Mouse (Mus musculus) stomach, embryonic 15.5 days (tissue): ENCODE results near the gene Pkp3. TPM values are rescaled to one million over a fixed set of nuclear protein-coding genes. Genes with fewer than 3 reads are reported as not detected.
A peak's percentile ranks its signal among the peaks of the same experiment; 100 is the strongest.

Experiments used
- ATAC-seq: fragments of 200-750 bp; cut with Nextera tagmentation; 2 replicates; pipeline ENCODE4 v1.8.0; 2017; ENCODE audit warnings: low read depth, moderate number of reproducible peaks, moderate TSS enrichment; ENCODE audit not compliant: insufficient read depth, low FRiP score
- H3K27ac ChIP-seq: fragments of 300-500 bp; sonication (generic); 2 replicates; pipeline ENCODE4 v1.5.1; 2015; ENCODE audit warnings: mild to moderate bottlenecking, inconsistent platforms
- H3K27me3 ChIP-seq: fragments of 300-500 bp; sonication (generic); replicated peaks from 2 replicates; pipeline ENCODE4 v1.6.1; 2015; ENCODE audit warnings: inconsistent platforms
- H3K36me3 ChIP-seq: fragments of 300-500 bp; sonication (generic); 2 replicates; pipeline ENCODE4 v1.6.1; 2015; ENCODE audit warnings: inconsistent platforms
- H3K4me1 ChIP-seq: fragments of 300-500 bp; sonication (generic); 2 replicates; pipeline ENCODE4 v1.6.1; 2015; ENCODE audit warnings: inconsistent platforms
- H3K4me2 ChIP-seq: fragments of 300-500 bp; sonication (generic); 2 replicates; pipeline ENCODE4 v1.6.1; 2015; ENCODE audit warnings: mild to moderate bottlenecking, inconsistent platforms
- H3K4me3 ChIP-seq: fragments of 300-500 bp; sonication (generic); replicated peaks from 2 replicates; pipeline ENCODE4 v1.5.1; 2015; ENCODE audit warnings: inconsistent platforms
- H3K9ac ChIP-seq: fragments of 300-500 bp; sonication (generic); 2 replicates; pipeline ENCODE4 v1.6.1; 2015; ENCODE audit warnings: inconsistent platforms
- H3K9me3 ChIP-seq: fragments of 300-500 bp; sonication (generic); 2 replicates; pipeline ENCODE4 v1.6.1; 2016; ENCODE audit warnings: inconsistent platforms
- WGBS: fragments of 180-500 bp; shearing (Covaris S2); methylation state at CpG from one replicate; pipeline ENCODE4 v1.1.7; 2015; 5-methylcytosine and 5-hydroxymethylcytosine counted together
- polyA plus RNA-seq: library from polyadenylated mRNA; unstranded; fragments of >200 nt; fragmentation: Nextera tagmentation; extraction: Ambion mirVana; gene quantifications from 2 replicates; pipeline ENCODE4 v1.2.1, GENCODE M21; 2015

Gene Pkp3
- polyA plus RNA-seq, 1 experiment from 2014 or later: 47.2 TPM

- H3K4me2 ChIP-seq: peak overlapping the region; percentile 48; the same call in 1 of the 2 replicates
- no peaks in the 10 kb centered on the region for H3K9me3 ChIP-seq
- H3K27ac ChIP-seq: peak overlapping the region; percentile 86
- peak overlapping the region; percentile 43; the same call in 1 of the 2 replicates for H3K4me3 ChIP-seq
- ATAC-seq: no peak
- no peaks in the 10 kb centered on the region; the same call in 1 of the 2 replicates for H3K36me3 ChIP-seq
- WGBS: 79% methylated on average over 4 of the region's 4 CpGs
- H3K4me1 ChIP-seq: no peaks in the 10 kb centered on the region
- no peaks in the 10 kb centered on the region for H3K27me3 ChIP-seq
- no peak overlapping the region for H3K9ac ChIP-seq
Observed at GRCm38 (mm10) chr7:141078876-141079275, 858 bp downstream of the Pkp3 start.

- Histone ChIP-seq H3K4me1 (no peaks in the 10 kb centered on the region), H3K27me3 (no peaks in the 10 kb centered on the region), H3K9ac (peak overlapping the region; percentile 48), H3K4me2 (peak overlapping the region; percentile 48), H3K36me3 (no peaks in the 10 kb centered on the region; the same call in 1 of the 2 replicates), H3K27ac (peak overlapping the region; percentile 86), H3K9me3 (no peaks in the 10 kb centered on the region), H3K4me3 (peak overlapping the region; percentile 43)
- peak; percentile 75 for ATAC-seq
- WGBS: 24% methylated on average over 33 of the region's 34 CpGs
Observed at GRCm38 (mm10) chr7:141079481-141080449, 1.7 kb downstream of the Pkp3 start.

DNA sequence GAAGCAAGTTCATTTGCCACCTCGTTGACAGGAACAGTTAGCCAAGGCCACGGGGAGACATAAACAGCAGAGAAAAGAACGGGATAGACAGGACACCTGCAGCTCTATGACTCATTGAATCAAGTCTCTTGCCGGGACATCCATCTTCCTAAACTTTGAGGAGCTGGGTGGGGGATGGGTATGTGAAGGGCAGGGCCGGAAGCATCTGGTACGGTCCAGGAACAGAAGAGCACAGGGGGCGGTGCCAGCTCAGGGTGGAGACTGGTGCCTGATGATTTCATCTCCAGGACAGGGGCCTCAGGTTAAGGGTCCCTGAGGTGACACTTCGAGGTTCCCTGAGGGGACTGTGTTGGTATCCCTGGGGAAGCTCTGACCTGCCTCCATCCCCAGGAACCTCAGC lies 9.9 kb downstream of the Pkp3 start:
- no peak overlapping the region for H3K4me3 ChIP-seq
- H3K27me3 ChIP-seq: peaks cover 14% of the 10 kb centered on the region; the same call in 1 of the 2 replicates
- no peaks in the 10 kb centered on the region for H3K9me3 ChIP-seq
- no peak overlapping the region for H3K27ac ChIP-seq
- 26% methylated on average over 8 of the region's 8 CpGs for WGBS
- H3K4me1 ChIP-seq: peaks cover 18% of the 10 kb centered on the region; the same call in 1 of the 2 replicates
- no peak overlapping the region for H3K9ac ChIP-seq
- ATAC-seq: no peak
- H3K36me3 ChIP-seq: no peaks in the 10 kb centered on the region; the same call in 1 of the 2 replicates
- 0 out of 2 replicates have a peak overlapping the region, but pooled peaks have one; percentile 16 for H3K4me2 ChIP-seq

DNA sequence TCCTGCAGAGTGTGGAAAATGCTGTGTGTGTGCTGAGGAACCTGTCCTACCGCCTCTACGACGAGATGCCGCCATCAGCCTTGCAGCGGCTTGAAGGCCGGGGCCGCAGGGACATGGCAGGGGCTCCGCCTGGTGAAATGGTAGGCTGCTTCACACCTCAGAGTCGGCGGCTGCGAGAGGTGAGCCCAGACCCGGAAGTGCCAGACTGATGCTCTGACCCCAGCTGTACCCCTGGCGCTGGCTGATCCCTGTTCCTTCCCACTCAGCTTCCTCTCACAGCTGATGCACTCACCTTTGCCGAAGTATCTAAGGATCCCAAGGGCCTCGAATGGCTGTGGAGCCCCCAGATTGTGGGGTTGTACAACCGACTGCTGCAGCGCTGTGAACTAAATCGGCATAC lies 10.5 kb downstream of the Pkp3 start:
- Histone ChIP-seq H3K4me1 (peaks cover 19% of the 10 kb centered on the region; the same call in 1 of the 2 replicates), H3K9ac (no peak overlapping the region), H3K27me3 (peaks cover 14% of the 10 kb centered on the region; the same call in 1 of the 2 replicates), H3K4me2 (peak overlapping the region; percentile 16), H3K4me3 (no peak overlapping the region), H3K27ac (no peak overlapping the region), H3K9me3 (no peaks in the 10 kb centered on the region), H3K36me3 (no peaks in the 10 kb centered on the region)
- no peak for ATAC-seq
- 15% methylated on average over 18 of the region's 18 CpGs for WGBS

DNA sequence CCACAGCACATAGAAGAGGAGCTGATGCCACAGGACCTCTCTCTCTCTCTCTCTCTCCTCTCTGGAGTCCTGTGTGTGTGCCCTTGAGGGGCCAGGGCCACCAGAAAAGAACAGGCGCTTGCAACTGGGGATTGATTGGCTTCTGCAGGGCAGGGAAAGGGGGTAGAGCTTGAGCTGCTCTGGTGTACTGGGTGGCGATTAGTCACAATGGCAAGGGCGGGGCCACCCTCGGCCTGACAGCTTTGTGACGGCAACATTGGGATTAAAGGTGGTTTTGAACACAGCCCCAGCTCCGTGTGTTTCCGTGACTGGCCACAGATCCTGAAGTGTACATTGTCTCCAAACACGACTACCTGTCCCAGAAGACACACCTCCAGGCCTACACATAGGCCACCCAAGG lies 12.2 kb downstream of the Pkp3 start:
- no peak overlapping the region for H3K4me3 ChIP-seq
- 61% methylated on average over 8 of the region's 8 CpGs for WGBS
- peaks cover 14% of the 10 kb centered on the region; the same call in 1 of the 2 replicates for H3K27me3 ChIP-seq
- no peaks in the 10 kb centered on the region for H3K36me3 ChIP-seq
- no peak overlapping the region for H3K9ac ChIP-seq
- no peak for ATAC-seq
- no peak overlapping the region for H3K4me2 ChIP-seq
- H3K4me1 ChIP-seq: peaks cover 19% of the 10 kb centered on the region; the same call in 1 of the 2 replicates
- H3K27ac ChIP-seq: peak overlapping the region; percentile 24; the same call in 1 of the 2 replicates
- no peaks in the 10 kb centered on the region for H3K9me3 ChIP-seq

GRCm38 (mm10) chr7:141092051-141092735 lies 14.2 kb downstream of the Pkp3 start:
- peak overlapping the region; percentile 17 for H3K4me3 ChIP-seq
- H3K27me3 ChIP-seq: peaks cover 14% of the 10 kb centered on the region; the same call in 1 of the 2 replicates
- peak overlapping the region; percentile 50 for H3K4me2 ChIP-seq
- no peaks in the 10 kb centered on the region for H3K9me3 ChIP-seq
- ATAC-seq: peak; percentile 91
- WGBS: 7% methylated on average over 37 of the region's 37 CpGs
- H3K4me1 ChIP-seq: peaks cover 26% of the 10 kb centered on the region; the same call in 1 of the 2 replicates
- H3K36me3 ChIP-seq: no peaks in the 10 kb centered on the region
- H3K9ac ChIP-seq: no peak overlapping the region
- no peak overlapping the region for H3K27ac ChIP-seq

GRCm38 (mm10) chr7:141093950-141094349 lies 15.9 kb downstream of the Pkp3 start:
- no peak overlapping the region for H3K4me3 ChIP-seq
- no peak overlapping the region for H3K9ac ChIP-seq
- WGBS: 77% methylated on average over 6 of the region's 6 CpGs
- H3K36me3 ChIP-seq: no peaks in the 10 kb centered on the region
- ATAC-seq: no peak
- H3K27me3 ChIP-seq: peaks cover 5% of the 10 kb centered on the region; the same call in 1 of the 2 replicates
- peaks cover 19% of the 10 kb centered on the region; the same call in 1 of the 2 replicates for H3K4me1 ChIP-seq
- H3K27ac ChIP-seq: no peak overlapping the region
- no peaks in the 10 kb centered on the region for H3K9me3 ChIP-seq
- H3K4me2 ChIP-seq: no peak overlapping the region

DNA sequence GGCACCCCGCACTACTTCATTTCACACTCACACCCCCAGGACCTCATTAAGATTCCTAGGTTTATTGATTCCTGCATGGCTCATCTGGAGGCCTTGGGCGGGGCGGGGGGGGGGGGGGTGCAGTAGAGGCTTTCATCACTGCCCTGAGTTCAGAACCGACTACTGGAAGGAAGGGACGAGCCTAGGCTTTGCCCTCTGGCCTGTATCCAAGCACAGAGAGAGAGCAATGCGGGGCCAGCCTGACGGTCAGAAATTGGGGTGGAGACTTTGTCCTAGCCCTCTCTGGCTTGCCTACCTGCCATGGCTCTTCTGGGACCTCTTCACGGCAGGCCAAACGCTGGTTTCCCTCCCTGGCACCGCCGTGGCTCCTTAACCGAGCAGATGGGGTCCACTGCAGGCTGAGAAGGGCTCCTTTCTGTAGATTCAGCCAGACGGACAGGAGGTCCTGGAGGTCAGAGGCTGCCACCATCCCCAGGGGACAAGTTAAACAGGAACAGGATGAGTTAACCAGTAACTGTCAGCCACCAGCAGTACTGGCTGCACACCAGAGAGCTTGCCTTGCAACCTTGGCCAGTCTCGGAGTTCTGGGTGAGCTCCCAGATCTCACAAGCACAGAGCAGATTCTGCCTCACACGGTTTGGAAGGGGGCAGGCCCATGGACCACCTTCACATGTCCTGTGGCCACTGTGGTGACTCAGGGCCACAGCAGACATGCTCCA lies 16.6 kb downstream of the Pkp3 start:
- 55% methylated on average over 15 of the region's 15 CpGs for WGBS
- Histone ChIP-seq H3K4me2 (no peak overlapping the region), H3K4me3 (no peak overlapping the region), H3K4me1 (peaks cover 22% of the 10 kb centered on the region; the same call in 1 of the 2 replicates), H3K27ac (no peak overlapping the region), H3K36me3 (no peaks in the 10 kb centered on the region), H3K9me3 (no peaks in the 10 kb centered on the region), H3K9ac (no peak overlapping the region), H3K27me3 (peaks cover 3% of the 10 kb centered on the region; the same call in 1 of the 2 replicates)
- ATAC-seq: no peak

DNA sequence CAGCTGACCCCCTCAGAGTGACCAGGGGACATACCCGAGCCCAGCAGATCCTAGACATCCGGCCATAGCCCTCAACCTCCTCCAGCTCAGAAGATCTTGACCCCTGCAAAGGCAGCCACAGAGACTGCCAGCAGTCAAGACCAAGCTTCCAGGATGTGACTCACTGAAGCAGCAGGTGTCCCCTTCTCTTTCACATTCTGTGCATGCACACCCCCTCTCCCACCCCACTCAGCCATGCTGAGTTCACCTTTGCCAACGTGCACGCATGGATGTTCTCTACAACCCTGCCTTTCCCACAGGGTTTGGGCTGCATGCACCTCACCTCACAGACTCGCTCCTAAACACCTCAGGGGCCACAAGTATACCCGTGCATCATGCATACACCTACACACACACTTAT lies 18.0 kb downstream of the Pkp3 start:
- ATAC-seq: no peak
- Histone ChIP-seq H3K4me2 (no peak overlapping the region), H3K27ac (peak overlapping the region; percentile 40; the same call in 1 of the 2 replicates), H3K9me3 (no peaks in the 10 kb centered on the region), H3K27me3 (peaks cover 5% of the 10 kb centered on the region; the same call in 1 of the 2 replicates), H3K4me3 (no peak overlapping the region; the same call in 1 of the 2 replicates), H3K4me1 (peaks cover 30% of the 10 kb centered on the region), H3K9ac (no peak overlapping the region), H3K36me3 (no peaks in the 10 kb centered on the region)
- WGBS: 81% methylated on average over 6 of the region's 6 CpGs

DNA sequence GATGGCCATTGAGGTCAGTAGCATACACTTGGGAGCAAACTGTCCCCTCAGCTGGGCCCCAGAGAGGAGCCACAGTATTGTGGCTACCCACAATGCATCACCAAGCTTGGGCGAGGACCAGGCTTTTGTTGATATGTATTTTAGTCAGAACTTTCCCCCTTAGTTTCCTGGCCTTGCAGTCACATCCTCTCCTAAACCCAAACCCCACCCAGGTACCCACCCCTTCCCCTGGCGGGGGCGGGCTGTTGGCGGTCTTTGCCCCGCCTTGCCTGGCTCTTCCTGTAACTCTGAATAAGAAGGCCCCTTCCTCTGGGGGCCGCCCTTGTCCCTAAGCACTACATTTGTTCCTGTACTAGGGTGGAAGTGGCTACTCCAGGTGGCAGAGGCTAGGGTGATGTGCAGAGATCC lies 18.6 kb downstream of the Pkp3 start:
- Histone ChIP-seq H3K27ac (peak overlapping the region; percentile 40; the same call in 1 of the 2 replicates), H3K27me3 (peaks cover 5% of the 10 kb centered on the region; the same call in 1 of the 2 replicates), H3K4me2 (0 out of 2 replicates have a peak overlapping the region, but pooled peaks have one; percentile 21), H3K4me1 (peaks cover 30% of the 10 kb centered on the region), H3K9ac (no peak overlapping the region), H3K9me3 (no peaks in the 10 kb centered on the region), H3K4me3 (no peak overlapping the region; the same call in 1 of the 2 replicates), H3K36me3 (no peaks in the 10 kb centered on the region)
- ATAC-seq: peak; percentile 25; the same call in 1 of the 2 replicates
- WGBS: 31% methylated on average over 6 of the region's 6 CpGs

DNA sequence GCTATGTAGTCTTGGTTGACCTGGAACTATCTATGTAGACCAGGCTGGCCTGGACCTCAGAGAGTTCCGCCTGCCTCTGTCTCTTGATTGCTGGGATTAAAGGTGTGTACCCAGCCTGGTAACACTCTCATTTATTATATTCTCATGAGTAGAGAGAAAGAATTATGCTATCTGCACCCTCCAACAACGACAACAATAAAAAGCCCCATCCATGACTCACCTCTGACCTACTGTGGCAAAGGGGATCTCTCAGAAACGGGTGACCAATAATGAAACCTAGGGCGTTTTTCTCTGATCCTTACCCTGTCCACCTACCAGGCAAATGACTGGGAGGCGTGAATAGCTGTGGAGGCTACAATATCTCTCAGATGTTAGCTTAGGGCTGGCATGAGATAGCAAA lies 19.2 kb downstream of the Pkp3 start:
- H3K4me2 ChIP-seq: no peak overlapping the region
- H3K27ac ChIP-seq: peak overlapping the region; percentile 40; the same call in 1 of the 2 replicates
- H3K9ac ChIP-seq: no peak overlapping the region
- no peak for ATAC-seq
- no peak overlapping the region for H3K4me3 ChIP-seq
- H3K4me1 ChIP-seq: peaks cover 27% of the 10 kb centered on the region
- no peaks in the 10 kb centered on the region for H3K9me3 ChIP-seq
- peaks cover 5% of the 10 kb centered on the region; the same call in 1 of the 2 replicates for H3K27me3 ChIP-seq
- H3K36me3 ChIP-seq: no peaks in the 10 kb centered on the region
- 71% methylated on average over 5 of the region's 5 CpGs for WGBS
